Mouse (Mus musculus) spleen, adult 12 weeks (tissue): ENCODE results near the gene Sec14l5.

ENCODE experiments used
- DNase-seq: peaks from one replicate; pipeline ENCODE4 v3.0.0; 2022; ENCODE audit warnings: low spot score

Gene Sec14l5

GRCm38 (mm10) chr16:5147037-5147385 lies at the start of gene Sec14l5:
Gene Sec14l5, plus strand, starts transcription at chr16:5147109.
- no peak for DNase-seq

DNA sequence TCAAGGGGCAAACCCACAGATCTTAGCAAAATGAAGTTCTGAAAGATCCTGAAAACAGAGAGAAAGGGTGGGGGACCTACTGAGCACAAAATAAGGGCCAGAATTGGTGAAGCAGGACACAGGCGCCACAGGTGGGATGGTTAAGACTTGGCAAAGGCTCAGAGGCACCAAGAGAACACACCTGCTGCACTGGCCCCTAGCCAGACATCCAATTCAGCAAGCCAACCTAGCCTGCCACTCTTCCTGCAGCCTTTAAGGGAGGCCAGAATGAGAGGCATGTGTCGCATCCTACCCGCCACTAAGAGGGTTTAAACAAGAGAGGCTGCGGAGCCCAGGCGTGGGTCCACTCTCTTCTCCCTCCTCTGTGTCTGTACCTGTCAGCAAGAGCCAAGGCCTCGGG lies 45.9 kb upstream of the Sec14l5 start:
- DNase-seq: no peak

- DNase-seq: no peak
Measured at GRCm38 (mm10) chr16:5109877-5110276, 37.0 kb upstream of the Sec14l5 start.

GRCm38 (mm10) chr16:5111021-5111420 lies 35.9 kb upstream of the Sec14l5 start:
- DNase-seq: no peak

DNA sequence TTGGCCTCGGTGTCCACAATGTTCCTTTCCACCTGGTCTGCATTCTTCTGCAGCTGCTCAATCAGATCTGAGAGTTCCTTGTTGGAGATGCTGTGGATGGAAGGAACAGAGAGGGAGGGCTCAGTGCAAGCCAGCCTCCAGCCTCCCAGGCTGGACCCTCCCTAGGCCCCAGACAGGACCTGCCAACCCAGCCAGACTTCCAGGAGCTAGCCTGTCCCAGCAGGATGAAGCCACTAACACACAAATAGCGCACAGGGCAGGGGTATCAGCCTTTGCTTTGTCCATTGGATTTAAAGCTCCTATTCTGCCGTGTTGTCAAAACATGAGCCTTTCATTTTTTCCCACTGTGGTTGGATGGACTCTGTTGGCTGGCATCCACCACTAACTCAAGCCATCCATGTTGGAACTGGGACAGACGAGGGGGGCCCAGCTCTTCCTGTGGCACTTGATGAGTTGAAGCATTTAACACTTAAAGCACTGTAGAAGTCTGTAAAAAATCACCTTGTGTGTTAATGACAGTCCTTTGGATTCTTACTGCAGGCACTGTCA lies 33.8 kb upstream of the Sec14l5 start:
- no peak for DNase-seq

DNA sequence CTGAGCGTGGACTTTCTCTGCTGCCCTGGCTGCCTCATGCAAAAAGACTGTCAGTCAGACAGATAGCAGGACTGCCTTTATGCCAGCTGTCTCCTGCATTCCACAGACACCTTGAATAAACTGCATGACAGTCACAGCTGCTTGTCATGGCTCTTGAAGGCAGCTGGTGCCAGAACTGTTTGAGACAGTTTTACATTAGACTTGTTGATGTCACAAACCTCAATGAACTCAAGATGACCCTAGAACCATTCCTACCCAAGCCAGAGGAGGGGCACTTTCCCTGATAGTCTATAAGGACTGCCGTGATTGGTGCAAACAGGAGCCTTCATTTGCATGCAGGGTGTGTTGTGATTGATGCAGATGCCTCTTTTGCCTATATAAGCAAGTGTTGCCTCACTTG lies 33.3 kb upstream of the Sec14l5 start:
- no peak for DNase-seq

DNA sequence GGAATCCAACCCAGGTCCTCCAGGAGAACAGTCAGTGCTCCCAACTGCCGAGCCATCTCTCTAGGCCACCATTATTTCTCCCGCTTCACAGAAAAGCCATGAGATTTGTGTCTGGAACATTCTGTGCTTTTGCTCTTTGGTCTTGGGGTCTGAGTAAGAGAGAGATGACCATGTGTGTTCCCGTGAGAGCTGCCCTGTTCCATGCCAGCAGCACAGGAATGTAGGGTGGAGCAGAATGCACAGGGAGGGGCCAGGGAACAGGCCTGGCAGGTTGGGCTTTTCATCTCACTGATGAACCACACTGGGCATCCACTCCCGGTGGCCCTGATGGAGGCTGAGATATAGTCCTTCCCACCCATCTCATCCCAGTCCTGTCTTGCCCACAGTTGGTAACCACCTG lies 27.5 kb upstream of the Sec14l5 start:
- DNase-seq: no peak

GRCm38 (mm10) chr16:5119845-5120244 lies 27.1 kb upstream of the Sec14l5 start:
- DNase-seq: no peak

DNA sequence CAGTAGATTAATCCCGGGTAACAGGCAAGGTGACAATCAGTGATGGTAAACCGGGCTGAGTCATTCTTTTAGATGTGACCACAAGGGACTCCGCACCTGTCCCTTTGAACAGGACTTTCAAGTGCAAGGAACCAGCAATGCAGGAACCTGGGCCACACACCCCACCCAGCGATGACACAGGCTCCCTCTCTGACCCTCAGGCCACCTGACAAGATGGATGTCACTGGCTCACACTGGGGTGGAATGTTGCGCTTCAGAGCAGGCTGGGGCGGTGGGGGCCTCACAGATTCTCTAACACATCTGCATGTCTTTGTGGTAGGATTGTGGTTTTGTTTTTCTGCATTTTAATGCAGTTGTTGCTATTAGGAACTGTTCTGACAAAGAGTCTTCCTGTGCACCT lies 23.4 kb upstream of the Sec14l5 start:
- DNase-seq: no peak

DNA sequence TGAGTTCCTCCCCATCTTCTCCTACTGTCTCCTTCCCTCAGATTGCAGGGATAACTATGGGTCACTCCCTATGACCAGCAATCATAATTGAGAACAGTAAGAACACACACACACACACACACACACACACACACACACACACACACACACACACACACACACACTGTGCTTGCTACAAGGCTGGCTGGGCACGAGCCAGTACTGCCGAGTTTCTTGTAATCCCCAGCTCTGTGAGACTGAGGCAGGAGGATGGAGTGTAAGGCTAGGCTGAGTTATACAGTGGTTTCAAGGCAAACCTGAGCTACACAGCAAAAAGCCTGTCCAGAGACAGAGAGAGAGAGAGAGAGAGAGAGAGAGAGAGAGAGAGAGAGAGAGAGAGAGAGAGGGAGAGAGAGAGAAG lies 16.7 kb upstream of the Sec14l5 start:
- no peak for DNase-seq

- no peak for DNase-seq
Measured at GRCm38 (mm10) chr16:5130766-5131165, 16.1 kb upstream of the Sec14l5 start.

DNA sequence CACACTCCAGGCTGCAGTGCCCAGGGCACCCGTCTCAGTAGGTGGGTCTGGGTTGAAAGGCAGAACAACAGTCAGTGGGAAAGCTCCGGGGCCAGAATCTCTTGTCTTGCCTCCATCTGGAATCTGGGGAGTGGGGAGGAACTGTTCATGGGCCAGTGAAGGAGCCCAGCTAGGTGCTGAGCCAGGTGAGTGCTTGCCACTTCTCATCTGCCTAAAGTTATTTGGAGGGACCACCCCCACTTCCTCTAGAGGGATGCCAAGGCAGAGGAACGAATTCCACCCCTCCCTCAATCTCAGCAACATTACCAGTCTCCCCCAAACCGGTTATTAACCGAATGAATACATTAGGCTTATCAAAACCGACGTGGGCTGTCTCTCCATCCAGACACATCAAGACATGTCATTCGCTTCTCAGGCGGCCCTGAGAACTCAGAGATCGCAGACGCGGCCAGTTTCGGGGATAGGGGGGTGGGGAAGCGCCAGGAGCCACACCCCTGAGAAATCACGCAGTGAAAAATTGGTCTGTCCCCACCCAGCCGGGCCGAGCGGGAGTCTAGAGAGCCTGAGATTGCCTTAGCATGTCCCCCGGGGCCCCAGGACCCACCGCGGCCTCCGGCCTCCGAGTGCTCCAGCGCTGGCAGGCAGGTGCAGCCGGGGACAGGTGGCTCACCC lies 15.5 kb upstream of the Sec14l5 start:
- DNase-seq: no peak

DNA sequence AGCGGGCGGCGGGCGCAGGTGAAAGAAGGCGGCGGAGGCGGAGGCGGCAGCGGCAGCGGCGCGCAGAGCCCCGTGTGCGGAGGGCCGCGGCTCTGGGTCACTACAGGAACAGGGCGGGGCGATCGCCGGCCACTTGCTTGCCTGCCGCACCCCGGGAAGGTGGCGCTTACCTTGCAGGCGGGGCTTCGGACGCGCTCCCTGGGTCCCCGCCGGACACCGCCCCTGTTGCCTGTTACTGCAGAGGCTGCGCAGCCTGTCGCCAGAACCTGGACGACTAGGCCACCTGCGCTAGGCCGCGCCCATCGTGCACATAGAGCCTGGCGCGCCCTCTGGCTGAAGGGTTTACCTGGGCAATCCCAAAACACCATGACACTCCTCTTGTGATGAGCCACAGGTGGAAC lies 14.5 kb upstream of the Sec14l5 start, which contains the start of gene Ppl:
Ppl (minus strand) TSS at position 21 of the 401 bp plus-strand sequence.
- no peak for DNase-seq

GRCm38 (mm10) chr16:5134623-5135330 lies 12.1 kb upstream of the Sec14l5 start:
- DNase-seq: no peak

DNA sequence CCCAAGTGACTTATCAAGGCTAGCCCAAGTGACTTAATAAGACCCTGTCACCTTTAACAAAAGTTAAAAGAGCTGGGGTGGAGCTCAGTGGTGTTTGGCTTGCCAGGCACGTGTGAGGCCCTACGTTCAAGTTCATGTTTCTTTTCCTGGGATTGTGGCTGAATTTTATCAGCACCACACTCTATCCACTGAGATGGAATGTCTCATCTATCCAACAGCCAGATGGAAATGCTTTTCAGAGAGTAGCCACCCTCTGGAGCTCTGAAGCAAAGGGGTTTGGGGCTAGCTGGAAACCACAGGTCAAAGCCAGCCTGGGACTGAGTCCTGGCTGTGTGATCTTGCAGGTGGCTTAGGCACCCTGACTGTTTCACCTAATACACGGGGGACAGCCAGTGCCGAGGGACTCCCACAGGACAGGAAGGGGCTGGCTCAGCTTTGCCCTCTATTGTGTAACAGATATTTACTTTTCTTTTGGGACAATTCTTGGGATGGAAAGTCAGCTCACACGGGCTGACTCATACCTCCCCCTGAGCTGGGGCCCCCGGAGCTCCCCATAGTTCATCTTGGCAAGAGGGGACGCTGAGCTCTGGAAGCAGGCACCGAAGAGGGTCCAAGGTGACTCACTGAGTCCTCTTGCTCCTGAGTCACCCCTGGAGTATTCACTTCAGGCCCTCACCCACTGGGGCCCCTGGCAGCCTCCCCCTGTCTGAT lies 11.2 kb upstream of the Sec14l5 start:
- DNase-seq: no peak

DNA sequence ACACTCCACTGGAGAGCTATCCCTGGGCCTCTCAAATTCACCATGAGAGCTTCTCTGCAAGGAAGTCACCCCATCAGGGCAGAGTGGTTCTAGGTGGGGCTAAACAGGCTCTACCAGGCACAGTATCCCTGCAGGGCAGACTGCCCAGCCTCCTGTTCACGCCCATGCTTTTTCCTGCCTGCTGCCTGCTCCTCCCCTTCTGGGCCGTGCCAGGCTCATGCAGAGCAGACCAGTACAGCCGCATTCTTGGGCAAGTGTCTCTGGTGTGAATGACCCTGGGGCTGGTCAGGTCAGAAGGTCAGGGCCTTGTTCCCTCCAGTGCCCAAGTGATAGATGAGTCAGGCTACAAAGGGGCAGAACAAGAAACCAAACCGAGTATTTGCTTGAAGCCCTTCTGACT lies 10.4 kb upstream of the Sec14l5 start:
- DNase-seq: no peak

- no peak for DNase-seq
Measured at GRCm38 (mm10) chr16:5137006-5137540, 9.8 kb upstream of the Sec14l5 start.

GRCm38 (mm10) chr16:5139741-5140140 lies 7.2 kb upstream of the Sec14l5 start:
- DNase-seq: no peak

DNA sequence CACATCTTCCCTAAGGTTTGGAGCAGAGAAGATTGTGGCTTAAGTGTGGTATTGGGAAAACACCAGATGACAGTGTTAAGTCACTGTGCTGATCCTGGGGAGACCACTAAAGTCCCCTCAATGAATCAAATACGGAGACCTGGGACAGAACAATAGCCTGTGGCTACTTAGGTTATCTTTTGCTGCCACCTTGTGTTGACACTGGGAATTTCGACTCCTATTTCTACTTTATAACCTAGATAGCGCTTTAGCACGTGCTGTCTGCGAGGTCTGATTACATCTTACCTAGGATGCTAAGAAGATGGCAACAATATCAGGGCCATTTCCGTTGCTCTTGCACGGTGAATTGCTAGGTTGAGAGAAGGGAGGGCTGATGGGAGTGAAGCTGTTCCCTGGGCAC lies 1.3 kb upstream of the Sec14l5 start:
- DNase-seq: peak; percentile 34

GRCm38 (mm10) chr16:5146367-5147036 lies 407 bp upstream of the Sec14l5 start:
- peak; percentile 13 for DNase-seq

DNA sequence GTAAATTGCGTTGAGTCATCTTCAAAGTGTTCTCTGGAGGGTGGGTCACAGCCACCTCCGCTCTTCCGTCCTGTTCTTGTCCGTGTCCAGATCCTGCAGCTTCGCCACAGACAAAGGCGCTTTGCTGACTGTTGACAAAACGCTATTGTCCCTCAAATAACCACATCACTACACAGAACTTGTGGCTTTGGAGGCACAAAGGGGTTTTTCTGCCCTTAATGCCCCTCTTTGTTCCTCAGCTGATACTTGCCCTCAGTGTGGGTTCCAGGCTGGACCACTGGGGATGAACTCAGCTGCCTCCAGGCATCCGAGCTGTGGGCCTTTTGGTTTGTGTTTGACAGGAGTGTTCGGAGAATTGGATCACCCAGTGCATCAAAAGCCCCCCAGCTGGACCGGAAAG lies 3.6 kb downstream of the Sec14l5 start:
- no peak for DNase-seq
